9 mouse cellular contexts compared by ENCODE assay signal in the genomic region with DNA sequence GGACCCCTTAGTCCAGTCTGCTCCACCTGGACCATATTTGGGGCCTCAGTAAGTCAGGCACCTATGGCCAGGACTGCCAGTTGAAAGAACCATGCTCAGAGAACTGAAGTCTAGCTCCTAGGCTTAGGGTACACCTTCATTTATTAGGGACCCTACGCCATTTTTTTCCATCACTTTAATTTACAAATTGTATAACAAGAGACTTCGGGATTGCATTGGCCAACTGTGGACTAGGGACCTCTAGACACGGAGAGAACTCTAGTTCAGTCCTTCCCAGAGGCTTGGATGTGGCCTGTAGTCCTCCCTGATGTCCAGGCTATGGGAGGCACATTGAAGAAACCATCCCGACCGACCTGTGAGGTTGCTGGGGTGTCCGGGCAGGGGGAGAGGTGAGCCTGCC. TPM values are rescaled to one million over a fixed set of nuclear protein-coding genes. Genes with fewer than 3 reads are reported as not detected.
DNase-seq lines count a peak whose midpoint lies in the region; ATAC-seq lines count a peak whose summit lies in the region.
"Had no signal": no experiment of that assay in that cellular context is flagged by ENCODE, and none has a peak within 500 bp of the region (broad histone marks: within the 10 kb centered on the region; RNA-seq: fewer than 3 reads in every experiment).

A gene (minus strand): TSS at position 101 of the 400 bp plus-strand sequence.

- H3K27me3 ChIP-seq in kidney, embryonic 14.5 days (ENCODE audit: control insufficient read depth, insufficient read depth, low read length): peaks cover 42% of the 10 kb centered on the region
- peaks cover 90% of the 10 kb centered on the region for H3K27me3 ChIP-seq in embryonic facial prominence, embryonic 10.5 days (replicated peaks; ENCODE audit: low read depth, poor library complexity, severe bottlenecking)
- H3K27me3 ChIP-seq in hindbrain, embryonic 13.5 days: peaks cover 76% of the 10 kb centered on the region
- peaks cover 85% of the 10 kb centered on the region for H3K27me3 ChIP-seq in midbrain, embryonic 12.5 days

- 73% methylated on average over 6 of the region's 6 CpGs for whole genome bisulfite sequencing in kidney, embryonic 14.5 days
- WGBS in embryonic facial prominence, embryonic 10.5 days: 78% methylated on average over 6 of the region's 6 CpGs
- 69% methylated on average over 6 of the region's 6 CpGs for WGBS in hindbrain, embryonic 13.5 days
- 70% methylated on average over 6 of the region's 6 CpGs for WGBS in midbrain, embryonic 12.5 days

- no peak within 1 kb of the TSS for H3K27ac ChIP-seq in kidney, embryonic 14.5 days (ENCODE audit: low read depth, low read length)
- H3K27ac ChIP-seq in embryonic facial prominence, embryonic 10.5 days (replicated peaks): peak within 1 kb of the TSS; percentile 69; the same call in 1 of the 2 replicates
- no peak within 1 kb of the TSS for H3K27ac ChIP-seq in hindbrain, embryonic 13.5 days
- no peak within 1 kb of the TSS for H3K27ac ChIP-seq in midbrain, embryonic 12.5 days (replicated peaks)

- H3K4me2 ChIP-seq in kidney, embryonic 14.5 days (replicated peaks; ENCODE audit: low read depth, low read length): peak within 1 kb of the TSS; percentile 78
- H3K4me2 ChIP-seq in hindbrain, embryonic 13.5 days: peak within 1 kb of the TSS; percentile 76
- H3K4me2 ChIP-seq in midbrain, embryonic 12.5 days (replicated peaks): peak within 1 kb of the TSS; percentile 68

- H3K9ac ChIP-seq in kidney, embryonic 14.5 days (ENCODE audit: low read depth, low read length): peak within 1 kb of the TSS; percentile 58; the same call in 1 of the 2 replicates
- peak within 1 kb of the TSS; percentile 64 for H3K9ac ChIP-seq in hindbrain, embryonic 13.5 days
- H3K9ac ChIP-seq in midbrain, embryonic 12.5 days (replicated peaks): peak within 1 kb of the TSS; percentile 37; the same call in 1 of the 2 replicates

- DNase-seq in kidney, adult 11 months: no peak
- DNase-seq in embryonic facial prominence, embryonic 10.5 days (ENCODE audit: low spot score): no peak
- DNase-seq in embryo, embryonic 10 days (ENCODE audit: low spot score): no peak
- no peak for DNase-seq in MN1 (ENCODE audit: low spot score)
- no peak for DNase-seq in spleen, postnatal 14 days (ENCODE audit: low spot score in 2 of 2)
- DNase-seq: cerebellum, adult 11 months had no signal

- peak within 1 kb of the TSS; percentile 46 for H3K4me3 ChIP-seq in kidney, embryonic 14.5 days (ENCODE audit: low read length)
- H3K4me3 ChIP-seq in embryonic facial prominence, embryonic 10.5 days: peak within 1 kb of the TSS; percentile 60
- H3K4me3 ChIP-seq in hindbrain, embryonic 13.5 days: peak within 1 kb of the TSS; percentile 48
- peak within 1 kb of the TSS; percentile 45 for H3K4me3 ChIP-seq in midbrain, embryonic 12.5 days

- H3K4me1 ChIP-seq in kidney, embryonic 14.5 days (ENCODE audit: control insufficient read depth, insufficient read depth, low read length): peaks cover 14% of the 10 kb centered on the region
- peaks cover 49% of the 10 kb centered on the region for H3K4me1 ChIP-seq in embryonic facial prominence, embryonic 10.5 days
- peaks cover 14% of the 10 kb centered on the region for H3K4me1 ChIP-seq in hindbrain, embryonic 13.5 days (replicated peaks)
- peaks cover 15% of the 10 kb centered on the region for H3K4me1 ChIP-seq in midbrain, embryonic 12.5 days

- H3K9me3 ChIP-seq in kidney, embryonic 14.5 days (ENCODE audit: control insufficient read depth, low read length): no peaks in the 10 kb centered on the region
- no peaks in the 10 kb centered on the region for H3K9me3 ChIP-seq in embryonic facial prominence, embryonic 10.5 days
- H3K9me3 ChIP-seq in hindbrain, embryonic 13.5 days: no peaks in the 10 kb centered on the region
- H3K9me3 ChIP-seq in midbrain, embryonic 12.5 days: no peaks in the 10 kb centered on the region

- ATAC-seq in kidney, embryonic 14.5 days (ENCODE audit: low FRiP score, low TSS enrichment): no peak
- no peak for ATAC-seq in hindbrain, embryonic 13.5 days (ENCODE audit: low FRiP score)
- ATAC-seq in midbrain, embryonic 12.5 days (ENCODE audit: low FRiP score, low read depth): no peak

- no peaks in the 10 kb centered on the region for H3K36me3 ChIP-seq in kidney, embryonic 14.5 days (ENCODE audit: control insufficient read depth, insufficient read depth, low read length)
- H3K36me3 ChIP-seq in embryonic facial prominence, embryonic 10.5 days (replicated peaks): no peaks in the 10 kb centered on the region
- H3K36me3 ChIP-seq in hindbrain, embryonic 13.5 days: no peaks in the 10 kb centered on the region
- H3K36me3 ChIP-seq in midbrain, embryonic 12.5 days: no peaks in the 10 kb centered on the region

RNA-seq across cellular contexts. Expression of the gene that starts here (rescaled TPM):
- not detected in 2 replicates for polyA plus RNA-seq in kidney, embryonic 14.5 days (2014; fragmentation: Nextera tagmentation; extraction: Ambion mirVana)
- polyA plus RNA-seq in embryonic facial prominence, embryonic 10.5 days (2016; fragmentation: Nextera tagmentation; extraction: Ambion mirVana): 0.11 TPM in 1 of 2 replicates, not detected in the other
- not detected in 2 replicates for polyA plus RNA-seq in hindbrain, embryonic 13.5 days (2015; fragmentation: Nextera tagmentation; extraction: Ambion mirVana)
- polyA plus RNA-seq in midbrain, embryonic 12.5 days (2016; fragmentation: Nextera tagmentation; extraction: Ambion mirVana): not detected in 2 replicates
